Mouse (Mus musculus) forebrain, embryonic 14.5 days (tissue): ENCODE data around the gene Lzic. TPM values are rescaled to one million over a fixed set of nuclear protein-coding genes. Genes with fewer than 3 reads are reported as not detected.
A peak's percentile ranks its signal among the peaks of the same experiment; 100 is the strongest.

Experiments used
- ATAC-seq: fragments of 200-750 bp; cut with Nextera tagmentation; 2 replicates; pipeline ENCODE4 v1.8.0; 2017; ENCODE audit warnings: mild to moderate bottlenecking, moderate library complexity
- DNase-seq: peaks from one replicate; pipeline ENCODE4 v3.0.0-alpha.2; 2015; ENCODE audit warnings: low spot score
- H3K27ac ChIP-seq: fragments of 300-500 bp; sonication (generic); 2 replicates; pipeline ENCODE4 v1.5.1; 2014; ENCODE audit warnings: low read depth, mild to moderate bottlenecking, control low read depth, low read length, moderate library complexity
- H3K27me3 ChIP-seq: fragments of 300-500 bp; sonication (generic); replicated peaks from 2 replicates; pipeline ENCODE4 v1.6.1; 2014; ENCODE audit warnings: low read length, control low read depth, mixed read lengths; ENCODE audit not compliant: control insufficient read depth, insufficient read depth
- H3K36me3 ChIP-seq: fragments of 300-500 bp; sonication (generic); 2 replicates; pipeline ENCODE4 v1.6.1; 2014; ENCODE audit warnings: low read length, control low read depth; ENCODE audit not compliant: control insufficient read depth, insufficient read depth
- H3K4me1 ChIP-seq: fragments of 300-500 bp; sonication (generic); 2 replicates; pipeline ENCODE4 v1.6.1; 2014; ENCODE audit warnings: antibody characterized with exemption, low read length, control low read depth; ENCODE audit not compliant: control insufficient read depth, insufficient read depth
- H3K4me2 ChIP-seq: fragments of 300-500 bp; sonication (generic); 2 replicates; pipeline ENCODE4 v1.6.1; 2014; ENCODE audit warnings: mild to moderate bottlenecking, control low read depth, low read length
- H3K4me3 ChIP-seq: fragments of 300-500 bp; sonication (generic); 2 replicates; pipeline ENCODE4 v1.5.1; 2014; ENCODE audit warnings: low read depth, low read length, control low read depth
- H3K9ac ChIP-seq: fragments of 300-500 bp; sonication (generic); 2 replicates; pipeline ENCODE4 v1.6.1; 2014; ENCODE audit warnings: mild to moderate bottlenecking, low read length, control low read depth, moderate library complexity
- H3K9me3 ChIP-seq: fragments of 300-500 bp; sonication (generic); replicated peaks from 2 replicates; pipeline ENCODE4 v1.6.1; 2016; ENCODE audit warnings: low read length, control low read depth, mixed read lengths; ENCODE audit not compliant: control insufficient read depth
- WGBS: fragments of 180-500 bp; shearing (Covaris S2); extraction: QIAGEN DNeasy Blood & Tissue Kit; methylation state at CpG from one replicate; pipeline ENCODE4 v1.1.7; 2014; 5-methylcytosine and 5-hydroxymethylcytosine counted together
- polyA plus RNA-seq: library from polyadenylated mRNA; unstranded; fragments of >200 nt; fragmentation: Nextera tagmentation; extraction: Ambion mirVana; gene quantifications from 2 replicates; pipeline ENCODE4 v1.2.1, GENCODE M21; 2014

The Lzic gene
- polyA plus RNA-seq, 1 experiment from 2014 or later = 62.6 TPM

GRCm38 (mm10) chr4:149462305-149462971 is 22.6 kb upstream of the Lzic start:
- DNase-seq (no peak), ATAC-seq (no peak)
- no peak overlapping the region for H3K9ac ChIP-seq
- no peaks in the 10 kb centered on the region for H3K27me3 ChIP-seq
- H3K36me3 ChIP-seq = peaks cover under 1% of the 10 kb centered on the region; the same call in 1 of the 2 replicates
- 83% methylated on average over 6 of the region's 6 CpGs for WGBS
- H3K9me3 ChIP-seq = no peaks in the 10 kb centered on the region
- no peak overlapping the region for H3K27ac ChIP-seq
- H3K4me3 ChIP-seq = no peak overlapping the region
- H3K4me1 ChIP-seq = no peaks in the 10 kb centered on the region
- no peak overlapping the region for H3K4me2 ChIP-seq

DNA sequence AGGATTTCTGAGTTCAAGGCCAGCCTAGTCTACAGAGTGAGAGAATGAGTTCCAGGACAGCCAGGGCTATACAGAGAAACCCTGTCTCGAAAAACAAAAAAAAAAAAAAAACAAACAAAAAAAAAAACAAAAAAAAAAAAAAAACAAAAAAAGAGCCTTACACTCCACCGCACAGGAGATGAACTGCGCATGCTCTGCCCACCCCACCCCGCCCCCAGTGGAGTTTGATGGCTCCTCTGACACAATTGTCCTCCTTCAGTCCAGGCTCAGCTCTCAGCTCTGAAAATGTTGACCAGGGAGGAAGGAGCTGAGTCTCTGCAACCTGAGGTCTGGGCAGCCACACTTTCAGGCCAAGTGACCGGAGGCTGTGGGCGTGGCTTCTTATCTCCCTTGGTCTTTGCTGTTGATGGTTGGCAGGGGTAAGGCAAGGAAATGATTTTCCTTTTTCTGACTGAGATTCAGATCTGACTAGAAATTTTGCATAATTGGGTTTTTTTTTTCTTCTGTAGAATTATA is 21.5 kb upstream of the Lzic start:
- 83% methylated on average over 6 of the region's 6 CpGs for WGBS
- Histone ChIP-seq H3K27ac (no peak overlapping the region), H3K4me3 (no peak overlapping the region), H3K36me3 (peaks cover 7% of the 10 kb centered on the region; the same call in 1 of the 2 replicates), H3K4me2 (no peak overlapping the region), H3K4me1 (no peaks in the 10 kb centered on the region), H3K9ac (no peak overlapping the region), H3K27me3 (no peaks in the 10 kb centered on the region), H3K9me3 (no peaks in the 10 kb centered on the region)
- ATAC-seq = no peak
- no peak for DNase-seq

GRCm38 (mm10) chr4:149469557-149469956 is 15.5 kb upstream of the Lzic start:
- 94% methylated on average over 3 of the region's 3 CpGs for WGBS
- no peaks in the 10 kb centered on the region for H3K9me3 ChIP-seq
- no peak overlapping the region for H3K4me2 ChIP-seq
- H3K27ac ChIP-seq = no peak overlapping the region
- H3K4me3 ChIP-seq = no peak overlapping the region
- no peak for DNase-seq
- H3K27me3 ChIP-seq = no peaks in the 10 kb centered on the region
- H3K36me3 ChIP-seq = peaks cover 31% of the 10 kb centered on the region
- ATAC-seq = no peak
- H3K4me1 ChIP-seq = no peaks in the 10 kb centered on the region
- no peak overlapping the region for H3K9ac ChIP-seq

DNA sequence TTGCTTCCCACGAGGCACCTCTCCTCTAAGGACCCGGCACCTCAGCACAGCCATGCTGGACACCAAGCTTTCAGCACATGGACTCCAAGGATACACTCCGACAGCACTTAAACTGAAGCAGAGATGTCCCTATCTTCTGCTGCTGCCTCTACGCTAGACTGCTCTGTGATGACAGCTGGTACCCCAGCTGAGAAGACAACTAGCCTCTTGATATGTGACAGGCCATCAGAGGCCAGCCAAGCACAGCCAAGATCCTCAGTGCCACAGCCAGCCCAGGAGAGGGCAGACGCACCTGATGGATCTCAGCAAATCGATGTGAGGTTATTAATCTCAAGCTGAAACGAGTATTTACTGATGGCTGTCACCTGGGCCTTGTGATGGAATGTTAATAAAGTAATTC is 9.9 kb upstream of the Lzic start:
- no peak overlapping the region for H3K4me2 ChIP-seq
- H3K4me3 ChIP-seq = no peak overlapping the region
- ATAC-seq (no peak), DNase-seq (no peak)
- no peaks in the 10 kb centered on the region for H3K4me1 ChIP-seq
- H3K9ac ChIP-seq = no peak overlapping the region
- H3K36me3 ChIP-seq = peaks cover 11% of the 10 kb centered on the region
- H3K27me3 ChIP-seq = no peaks in the 10 kb centered on the region
- WGBS = 85% methylated on average over 7 of the region's 7 CpGs
- no peaks in the 10 kb centered on the region for H3K9me3 ChIP-seq
- no peak overlapping the region for H3K27ac ChIP-seq

- H3K27me3 ChIP-seq = no peaks in the 10 kb centered on the region
- DNase-seq = no peak
- H3K9ac ChIP-seq = no peak within 1 kb of the TSS
- H3K9me3 ChIP-seq = no peaks in the 10 kb centered on the region
- H3K4me1 ChIP-seq = no peaks in the 10 kb centered on the region
- no peak for ATAC-seq
- peaks cover 11% of the 10 kb centered on the region for H3K36me3 ChIP-seq
- no peak within 1 kb of the TSS for H3K4me2 ChIP-seq
- no peak within 1 kb of the TSS for H3K27ac ChIP-seq
- no peak within 1 kb of the TSS for H3K4me3 ChIP-seq
- WGBS = 90% methylated on average over 11 of the region's 11 CpGs
These were observed 8.0 kb upstream of the Lzic start, which contains the start of gene Tmem274 for GRCm38 (mm10) chr4:149477078-149477477. TSS of gene Tmem274 (plus strand) at chr4:149477378.

GRCm38 (mm10) chr4:149484566-149484965 is 463 bp upstream of the Lzic start:
- no peak overlapping the region for H3K27ac ChIP-seq

GRCm38 (mm10) chr4:149485825-149486206 is 787 bp downstream of the Lzic start:
- DNase-seq (peak; percentile 70), ATAC-seq (no peak)
- WGBS = under 1% methylated on average over 10 of the region's 10 CpGs
- Histone ChIP-seq H3K4me2 (peak overlapping the region; percentile 58), H3K4me3 (peak overlapping the region; percentile 72), H3K9me3 (no peaks in the 10 kb centered on the region), H3K27me3 (no peaks in the 10 kb centered on the region), H3K36me3 (peaks cover 34% of the 10 kb centered on the region), H3K9ac (peak overlapping the region; percentile 77), H3K27ac (no peak overlapping the region), H3K4me1 (peaks cover 9% of the 10 kb centered on the region; the same call in 1 of the 2 replicates)

More at GRCm38 (mm10) chr4:149484566-149484965, 463 bp upstream of the Lzic start:
- peaks cover 9% of the 10 kb centered on the region; the same call in 1 of the 2 replicates for H3K4me1 ChIP-seq
- ATAC-seq (no peak), DNase-seq (no peak)
- peaks cover 25% of the 10 kb centered on the region for H3K36me3 ChIP-seq
- H3K9me3 ChIP-seq = no peaks in the 10 kb centered on the region
- peak overlapping the region; percentile 58 for H3K4me2 ChIP-seq
- 58% methylated on average over 3 of the region's 3 CpGs for WGBS
- H3K9ac ChIP-seq = peak overlapping the region; percentile 77
- H3K4me3 ChIP-seq = peak overlapping the region; percentile 72
- H3K27me3 ChIP-seq = no peaks in the 10 kb centered on the region

DNA sequence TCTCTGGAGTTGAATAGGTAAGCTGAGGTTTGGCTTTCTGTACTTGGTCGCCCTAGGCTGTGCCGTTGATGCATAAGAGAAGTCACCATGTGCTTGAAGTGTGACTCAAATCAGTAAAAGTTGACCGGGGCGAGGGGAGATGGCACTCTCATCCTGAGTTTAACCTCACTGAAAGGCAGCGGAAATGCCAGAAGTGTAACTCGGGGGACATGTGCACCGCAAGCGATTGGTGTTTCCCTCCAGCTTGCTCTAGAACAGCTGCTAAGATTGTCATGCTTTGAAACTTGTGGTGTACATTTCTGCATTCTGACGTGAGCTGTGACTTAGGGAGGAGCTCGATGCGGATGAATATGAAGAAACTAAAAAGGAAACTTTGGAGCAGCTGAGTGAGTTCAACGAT is 2.7 kb downstream of the Lzic start:
- peaks cover 9% of the 10 kb centered on the region; the same call in 1 of the 2 replicates for H3K4me1 ChIP-seq
- ATAC-seq = no peak
- no peak for DNase-seq
- H3K9ac ChIP-seq = no peak overlapping the region
- no peak overlapping the region for H3K4me2 ChIP-seq
- H3K9me3 ChIP-seq = no peaks in the 10 kb centered on the region
- no peaks in the 10 kb centered on the region for H3K27me3 ChIP-seq
- peaks cover 47% of the 10 kb centered on the region for H3K36me3 ChIP-seq
- H3K4me3 ChIP-seq = no peak overlapping the region
- 93% methylated on average over 12 of the region's 12 CpGs for WGBS
- no peak overlapping the region for H3K27ac ChIP-seq
